Mouse (Mus musculus) T-cell, adult 2 months (primary cell): ENCODE results near the gene Ptprq.

ENCODE experiments used
- DNase-seq: peaks from one replicate; pipeline ENCODE4 v3.0.0; 2022; ENCODE audit warnings: low spot score

Gene Ptprq

DNA sequence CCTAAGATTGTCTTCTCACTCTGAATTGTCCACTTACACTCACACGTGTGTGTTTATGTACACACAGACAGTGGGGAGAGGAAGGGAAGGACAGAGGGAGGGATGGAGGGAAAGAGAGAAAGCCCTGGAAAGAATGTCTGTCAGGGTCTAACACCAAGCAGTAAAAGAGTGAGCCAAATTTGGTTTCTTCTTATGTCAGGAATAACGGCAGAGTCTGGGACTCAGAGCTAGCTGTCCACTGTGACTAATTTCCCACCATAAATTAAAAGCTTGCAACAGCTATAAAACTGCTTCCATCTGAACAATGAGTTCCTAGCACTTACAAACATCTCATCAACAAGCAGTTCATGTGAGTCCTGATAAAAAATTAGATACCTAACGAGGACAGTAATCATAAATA lies 91.7 kb downstream of the Ptprq start:
- no peak for DNase-seq

DNA sequence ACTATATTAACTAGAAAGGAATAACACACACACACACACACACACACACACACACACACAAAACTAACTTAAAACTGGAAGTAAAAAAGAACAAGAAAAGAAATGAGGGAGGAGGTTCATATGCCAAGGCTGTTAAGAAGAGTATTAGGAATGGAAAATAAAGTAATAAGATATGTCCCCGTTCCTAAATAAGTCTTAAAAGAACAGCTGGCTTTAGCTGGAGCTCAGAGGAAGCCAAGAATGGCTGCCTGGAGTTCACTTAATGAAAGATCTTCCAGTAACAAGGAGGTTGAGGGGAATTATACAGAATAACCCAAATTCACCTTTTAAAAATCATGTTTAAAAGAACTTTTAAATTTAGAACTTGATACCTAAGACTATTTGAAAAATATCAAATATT lies 93.2 kb downstream of the Ptprq start:
- DNase-seq = no peak

DNA sequence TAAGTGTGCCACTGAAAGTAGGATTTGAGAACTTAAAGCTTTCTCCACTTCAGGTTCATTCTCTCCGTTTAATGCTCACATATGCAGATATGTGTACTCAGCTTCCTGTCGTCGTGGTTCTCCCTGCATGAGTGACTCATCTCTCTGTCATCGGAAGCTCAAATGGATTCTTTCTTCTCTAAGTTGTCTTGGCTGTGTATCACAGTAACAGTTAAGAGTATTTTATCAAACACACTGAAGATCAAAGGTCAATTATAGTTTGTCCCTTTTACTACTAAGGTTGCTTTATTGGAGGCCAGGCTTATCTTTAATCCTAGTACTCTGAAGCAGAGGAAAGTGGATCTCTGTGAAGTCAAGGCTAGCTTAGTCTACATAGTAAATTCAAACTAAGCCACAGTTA lies 95.6 kb downstream of the Ptprq start:
- DNase-seq = no peak

DNA sequence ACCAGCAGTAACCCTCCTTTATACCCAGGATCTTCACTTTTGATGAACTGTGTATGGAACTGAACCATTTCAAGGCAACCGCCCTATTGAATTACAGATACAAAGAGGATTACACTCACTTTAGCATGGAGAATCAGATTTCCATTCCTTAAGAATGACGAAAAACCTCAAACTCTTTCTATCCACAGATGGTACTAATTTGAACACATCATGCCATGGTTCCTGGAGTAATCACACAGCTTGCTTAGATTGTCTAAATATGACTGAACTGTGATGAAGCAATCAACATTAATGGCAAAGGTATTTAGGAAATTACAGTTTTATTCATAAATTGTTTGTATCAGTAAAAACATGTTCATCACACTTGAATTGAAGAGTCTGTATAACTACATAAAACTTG lies 104.4 kb downstream of the Ptprq start:
- DNase-seq = no peak

DNA sequence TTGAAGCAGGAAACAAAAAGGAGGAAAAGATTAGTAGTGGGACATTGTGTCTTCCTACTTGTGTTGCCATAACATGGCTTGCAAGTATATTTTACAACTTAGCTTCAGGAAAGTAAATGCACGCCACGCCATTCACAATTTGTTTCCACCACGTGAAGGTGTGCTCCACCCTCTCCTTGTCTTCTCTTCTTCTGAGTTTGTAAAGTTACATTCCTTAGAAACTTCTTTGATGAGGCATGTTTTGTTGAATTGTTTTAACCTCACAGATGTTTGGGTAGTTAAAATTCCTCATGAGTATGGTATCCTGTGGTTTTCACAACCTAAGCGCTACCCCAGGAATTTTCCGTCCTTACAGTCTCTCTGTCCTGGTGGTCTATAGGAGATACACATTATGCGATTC lies 118.5 kb downstream of the Ptprq start:
- no peak for DNase-seq

DNA sequence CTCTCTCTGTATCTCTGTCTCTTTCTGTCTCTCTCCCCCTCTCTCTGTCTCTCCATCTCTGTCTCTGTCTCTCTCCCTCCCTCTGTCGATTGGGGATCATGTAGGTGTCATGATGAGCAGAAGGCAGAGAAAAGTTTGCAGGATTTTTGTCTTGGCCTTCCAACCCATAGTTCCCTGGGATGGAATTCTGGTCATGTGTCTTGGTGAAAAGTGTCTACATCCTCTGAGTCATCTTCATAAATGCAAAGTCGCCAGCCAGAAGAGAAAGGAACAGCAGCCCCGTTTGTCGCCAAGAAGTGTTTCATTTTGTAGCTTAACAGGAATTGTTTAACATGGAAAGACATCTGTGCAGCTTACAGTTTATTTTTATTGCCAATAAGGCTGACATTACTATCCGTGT lies 136.5 kb downstream of the Ptprq start:
- DNase-seq = no peak

DNA sequence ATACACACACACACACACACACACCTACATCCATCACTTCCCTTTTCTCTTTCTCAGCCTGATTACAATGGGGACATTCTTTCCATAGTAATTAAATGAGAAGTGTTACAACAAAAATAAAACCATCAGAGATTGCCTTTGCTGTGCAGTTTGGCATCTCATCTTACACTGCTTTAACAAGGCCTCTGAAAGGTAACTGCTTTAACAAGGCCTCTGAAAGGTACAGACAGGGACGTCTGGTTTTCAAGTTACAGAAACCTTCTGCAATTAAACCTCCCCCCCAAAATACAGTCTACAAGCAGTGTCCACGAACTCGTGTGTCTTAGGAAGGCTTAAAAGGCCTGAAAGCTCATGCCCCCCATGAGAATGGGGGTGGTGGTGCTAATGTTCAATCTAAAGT lies 150.8 kb downstream of the Ptprq start:
- DNase-seq = no peak

DNA sequence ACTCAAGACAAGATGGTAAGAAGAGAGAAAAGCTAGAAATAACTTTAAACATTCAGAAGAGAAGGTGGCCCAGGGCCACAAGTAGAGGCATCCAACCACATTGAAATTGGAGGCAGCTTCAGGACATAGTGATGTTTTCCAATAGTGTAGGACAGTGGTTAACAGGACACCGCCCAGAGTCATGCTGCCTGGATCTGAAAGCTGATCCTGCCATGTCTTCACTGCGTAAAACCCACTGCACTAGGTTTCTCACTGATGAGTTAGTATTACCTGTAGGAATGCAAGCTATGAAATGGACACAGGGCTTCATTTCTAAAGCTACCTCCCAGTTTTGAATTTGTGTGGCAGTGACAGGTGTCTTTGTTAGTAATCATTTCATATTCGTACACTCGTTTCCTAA lies 151.6 kb downstream of the Ptprq start:
- no peak for DNase-seq

DNA sequence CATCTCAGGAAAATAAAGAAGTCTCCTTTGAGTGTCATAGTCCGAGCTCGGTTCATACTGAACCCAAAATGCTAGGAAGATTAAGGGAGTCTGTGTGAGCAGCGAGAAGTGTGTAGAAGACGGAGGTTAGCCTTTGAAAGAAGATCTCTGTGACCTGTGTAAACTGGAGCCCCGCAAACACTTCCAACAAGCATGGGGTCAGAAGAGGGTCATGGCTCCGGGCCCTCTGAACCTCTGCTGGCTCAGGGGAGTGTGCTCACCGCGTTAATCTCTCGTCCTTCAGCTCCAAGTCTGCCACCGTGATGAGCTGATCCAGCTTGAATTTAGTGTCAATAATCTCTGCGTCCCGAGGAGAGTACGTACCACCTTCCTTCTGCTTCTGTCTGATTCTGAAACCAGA lies 157.0 kb downstream of the Ptprq start:
- DNase-seq = no peak

DNA sequence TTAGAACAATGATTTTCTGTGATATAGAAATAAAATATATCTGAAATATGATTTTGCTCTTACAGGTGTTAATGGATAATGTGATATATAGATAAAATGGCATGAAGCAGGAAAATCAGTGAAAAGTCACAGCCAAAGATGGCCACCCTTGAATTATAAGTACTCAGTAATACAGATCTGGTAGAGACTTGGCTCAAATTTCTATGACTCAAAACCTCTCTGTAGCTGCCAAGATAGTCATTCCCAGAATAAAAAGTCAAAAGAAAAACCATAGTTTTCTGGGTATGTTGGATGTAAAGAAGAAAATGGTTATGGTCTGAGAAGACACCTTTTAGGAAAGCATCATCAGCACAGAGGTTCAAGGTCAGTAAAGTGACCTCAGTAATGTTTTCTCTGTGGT lies 159.0 kb downstream of the Ptprq start:
- no peak for DNase-seq

DNA sequence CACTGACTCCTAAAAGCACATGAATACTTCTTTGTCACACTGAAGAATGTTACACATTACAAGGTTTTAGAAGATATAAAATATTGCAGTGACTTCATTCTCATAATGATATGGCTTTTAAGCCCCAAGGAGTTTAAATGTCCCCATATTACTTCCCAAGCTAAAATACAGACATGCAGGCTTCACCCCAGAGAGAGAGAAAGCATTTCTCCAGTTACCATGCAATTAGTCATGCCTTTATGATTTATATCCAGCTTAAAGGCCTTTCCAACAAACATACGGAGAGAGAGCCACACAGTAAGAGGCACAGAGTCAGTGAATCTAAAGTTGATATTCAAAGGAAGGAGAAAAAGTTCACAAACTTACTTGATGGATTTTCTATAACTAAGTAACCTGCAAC lies 176.8 kb downstream of the Ptprq start:
- DNase-seq = no peak

DNA sequence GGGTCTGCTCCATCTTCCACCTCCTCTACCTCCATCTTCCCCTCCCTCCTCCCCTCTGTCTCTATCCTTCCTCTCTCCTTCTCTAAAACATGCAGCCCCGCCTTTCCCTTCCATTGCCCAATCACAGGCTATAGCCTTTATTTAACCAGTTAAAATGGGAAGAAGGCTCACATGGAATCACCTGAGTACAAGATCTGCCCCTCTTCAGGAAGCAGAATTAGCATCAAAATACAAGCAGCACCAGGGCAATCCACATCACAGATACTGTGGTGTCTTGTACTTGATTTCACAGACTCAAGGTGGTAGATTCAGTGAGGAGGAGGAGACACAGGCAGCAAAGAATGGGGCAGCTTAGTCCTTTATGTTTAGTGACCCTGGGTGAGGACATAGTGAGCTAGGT lies 191.1 kb downstream of the Ptprq start:
- DNase-seq = no peak

DNA sequence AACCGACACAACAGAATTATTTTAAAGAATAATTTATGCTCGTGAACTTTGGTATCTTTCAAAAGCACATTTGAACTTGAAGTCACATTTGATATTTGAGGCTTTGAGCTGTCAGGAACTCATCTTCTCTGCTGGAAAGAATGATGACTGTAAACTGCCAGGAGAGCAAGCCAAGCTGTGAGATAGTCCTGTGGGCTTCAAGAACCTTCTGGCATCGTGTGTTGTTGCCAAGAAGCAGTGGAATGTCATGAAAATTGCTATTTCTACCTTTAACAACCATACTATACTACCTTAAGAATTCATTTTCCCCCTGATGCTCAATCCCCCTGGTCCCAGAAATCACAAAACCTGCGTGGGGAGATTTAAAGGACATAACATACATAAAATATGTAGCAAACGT lies 200.6 kb downstream of the Ptprq start:
- no peak for DNase-seq

DNA sequence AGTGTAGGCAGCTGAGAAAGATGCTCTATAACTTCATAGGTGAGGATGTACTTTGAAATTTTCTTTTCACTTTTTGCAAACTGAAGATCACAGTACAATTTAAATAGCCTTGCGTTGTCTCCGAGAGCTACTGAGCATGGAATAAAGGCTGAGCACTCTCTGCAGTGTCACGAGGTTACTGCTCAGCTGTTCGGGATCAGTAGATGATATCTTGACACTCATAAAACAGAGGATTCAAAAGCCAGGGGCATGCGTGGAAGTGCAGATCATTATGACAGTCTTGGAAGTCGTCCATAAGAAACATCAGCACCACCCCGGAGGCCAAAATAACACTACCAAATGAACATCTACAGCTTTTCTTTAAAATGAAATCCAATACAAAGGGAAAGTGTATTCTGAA lies 203.2 kb downstream of the Ptprq start:
- DNase-seq = no peak

DNA sequence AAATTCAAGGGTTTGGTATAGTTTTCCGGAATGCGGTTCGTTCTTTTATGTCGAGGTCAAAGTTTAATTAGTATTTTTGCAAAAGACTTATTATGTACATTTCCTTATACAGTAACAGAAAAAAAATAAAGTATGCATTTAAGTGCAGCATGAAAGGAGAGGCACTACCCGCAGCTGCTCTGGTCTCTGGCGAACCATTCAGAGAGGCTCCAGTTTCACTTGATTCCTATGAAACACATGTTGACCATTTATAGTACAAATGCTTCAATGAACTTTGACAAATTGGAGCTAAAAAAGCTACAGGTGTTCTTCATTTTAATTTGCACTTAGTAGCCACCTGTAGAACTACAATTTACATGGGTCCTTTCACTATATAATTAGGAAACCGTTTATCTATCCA lies 205.1 kb downstream of the Ptprq start:
- no peak for DNase-seq

DNA sequence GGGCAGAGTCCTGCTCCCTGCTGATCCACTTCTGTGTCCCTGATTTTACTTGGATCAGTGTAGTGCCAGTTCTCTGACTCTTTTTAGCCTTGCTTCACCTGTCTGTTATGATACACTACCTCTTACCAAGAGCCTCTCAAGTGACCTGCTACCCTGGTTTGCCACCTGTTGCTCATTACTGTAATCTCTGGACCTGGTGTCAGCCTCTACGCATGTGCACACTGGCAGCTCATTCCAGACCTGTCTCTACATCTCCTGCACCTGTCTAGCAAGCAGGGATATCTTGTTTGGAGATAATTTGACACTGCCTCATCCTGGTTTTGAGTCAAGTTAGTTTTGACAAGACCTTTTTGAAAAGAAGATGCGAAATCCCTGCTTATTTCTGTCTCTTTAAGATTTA lies 213.5 kb downstream of the Ptprq start:
- no peak for DNase-seq

DNA sequence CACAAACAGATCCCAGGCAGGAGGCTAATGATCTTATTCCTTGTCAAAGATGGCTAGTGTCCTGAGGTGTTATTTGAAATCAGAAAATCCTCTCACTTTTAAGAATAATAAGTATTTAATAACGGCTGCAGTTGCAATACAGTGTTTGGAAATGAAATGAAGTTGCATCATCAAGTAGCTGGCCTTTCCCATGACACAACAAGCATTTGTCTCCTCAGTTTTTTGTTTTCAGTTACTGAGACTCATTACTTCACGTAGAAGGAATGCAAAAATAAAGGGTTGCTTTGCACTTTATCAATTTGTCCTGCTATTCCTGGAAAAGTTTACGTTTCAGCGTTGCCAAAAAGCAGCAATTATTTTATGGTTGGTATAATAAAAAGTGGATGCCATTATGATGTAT lies 216.4 kb downstream of the Ptprq start:
- no peak for DNase-seq

DNA sequence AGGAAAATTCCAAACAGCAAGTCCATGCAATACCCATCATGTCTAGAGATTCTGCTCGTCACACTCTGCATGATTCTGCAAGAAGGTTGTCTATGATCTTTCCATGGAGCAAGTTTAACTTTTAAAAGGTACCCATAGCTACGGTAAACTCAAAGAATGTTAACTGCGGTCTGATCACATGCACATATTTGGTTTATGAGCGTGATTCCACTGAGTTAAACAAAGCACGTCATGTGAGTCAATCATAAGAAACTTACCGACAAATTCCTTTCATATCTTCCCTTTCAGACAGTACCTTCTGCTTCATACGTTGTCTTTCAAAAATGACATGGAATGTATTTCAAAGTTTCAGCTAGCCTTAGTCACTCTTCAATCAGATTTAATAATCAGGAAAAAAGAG lies 217.7 kb downstream of the Ptprq start:
- DNase-seq = no peak

DNA sequence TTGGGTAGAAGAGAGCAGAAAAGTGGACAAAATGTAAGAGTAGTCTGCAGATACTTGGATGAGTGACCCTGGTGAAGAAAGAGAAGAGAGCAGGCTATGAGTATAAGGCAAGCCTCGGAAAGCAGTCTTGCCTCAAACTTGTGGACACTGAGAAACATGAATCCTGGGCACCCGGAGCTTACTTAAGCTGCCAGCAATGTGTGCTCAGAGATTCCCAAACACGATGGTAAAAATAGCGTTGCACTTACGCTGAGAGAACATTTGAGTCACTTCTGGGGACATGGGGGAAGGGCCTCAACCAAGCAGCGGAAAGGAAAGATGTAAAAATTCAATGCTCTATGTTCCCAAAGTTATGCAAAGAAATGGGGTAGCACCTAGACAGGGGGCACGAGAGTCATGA lies 220.2 kb downstream of the Ptprq start:
- no peak for DNase-seq

DNA sequence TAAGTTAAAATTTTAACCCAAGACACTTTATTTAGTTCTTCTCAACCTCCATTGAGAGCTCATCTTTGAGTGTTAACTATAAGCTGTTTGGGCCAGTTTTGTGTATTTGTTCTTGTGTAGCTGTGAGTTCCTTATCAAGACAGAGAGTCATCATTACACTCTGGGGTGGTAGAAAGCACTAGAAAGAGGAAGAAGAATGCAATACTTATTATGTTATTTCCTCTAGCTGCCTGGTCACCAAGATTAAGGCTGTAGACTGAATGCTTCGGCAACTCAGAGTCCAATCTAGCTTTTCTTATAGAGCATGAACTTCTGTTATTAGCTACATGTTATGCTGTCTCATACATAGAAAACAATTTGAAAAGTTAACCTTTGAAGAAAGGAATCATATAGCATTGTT lies 223.4 kb downstream of the Ptprq start:
- DNase-seq = no peak

DNA sequence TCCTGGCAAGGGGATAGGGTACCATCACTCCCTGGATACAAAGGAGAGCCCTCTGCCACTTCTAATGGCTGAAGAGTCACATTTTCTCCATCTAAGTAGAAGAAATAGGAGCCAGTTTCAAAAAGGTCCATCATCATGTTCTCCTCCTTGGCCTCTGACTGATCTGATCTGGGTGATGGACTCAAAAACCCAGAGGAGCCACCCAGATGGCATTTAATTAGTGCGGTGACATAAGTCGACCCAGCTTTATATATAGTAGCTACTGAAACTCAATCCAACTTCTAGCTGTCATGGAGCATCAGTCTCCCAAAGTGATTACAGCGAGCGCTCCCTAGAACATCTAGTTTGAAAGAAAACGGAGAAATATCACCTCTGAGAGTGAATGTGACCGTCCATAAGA lies 225.3 kb downstream of the Ptprq start, which contains the start of gene Myf6:
Gene Myf6 (minus strand): TSS at position 170 of the 400 bp plus-strand sequence.
- no peak for DNase-seq

DNA sequence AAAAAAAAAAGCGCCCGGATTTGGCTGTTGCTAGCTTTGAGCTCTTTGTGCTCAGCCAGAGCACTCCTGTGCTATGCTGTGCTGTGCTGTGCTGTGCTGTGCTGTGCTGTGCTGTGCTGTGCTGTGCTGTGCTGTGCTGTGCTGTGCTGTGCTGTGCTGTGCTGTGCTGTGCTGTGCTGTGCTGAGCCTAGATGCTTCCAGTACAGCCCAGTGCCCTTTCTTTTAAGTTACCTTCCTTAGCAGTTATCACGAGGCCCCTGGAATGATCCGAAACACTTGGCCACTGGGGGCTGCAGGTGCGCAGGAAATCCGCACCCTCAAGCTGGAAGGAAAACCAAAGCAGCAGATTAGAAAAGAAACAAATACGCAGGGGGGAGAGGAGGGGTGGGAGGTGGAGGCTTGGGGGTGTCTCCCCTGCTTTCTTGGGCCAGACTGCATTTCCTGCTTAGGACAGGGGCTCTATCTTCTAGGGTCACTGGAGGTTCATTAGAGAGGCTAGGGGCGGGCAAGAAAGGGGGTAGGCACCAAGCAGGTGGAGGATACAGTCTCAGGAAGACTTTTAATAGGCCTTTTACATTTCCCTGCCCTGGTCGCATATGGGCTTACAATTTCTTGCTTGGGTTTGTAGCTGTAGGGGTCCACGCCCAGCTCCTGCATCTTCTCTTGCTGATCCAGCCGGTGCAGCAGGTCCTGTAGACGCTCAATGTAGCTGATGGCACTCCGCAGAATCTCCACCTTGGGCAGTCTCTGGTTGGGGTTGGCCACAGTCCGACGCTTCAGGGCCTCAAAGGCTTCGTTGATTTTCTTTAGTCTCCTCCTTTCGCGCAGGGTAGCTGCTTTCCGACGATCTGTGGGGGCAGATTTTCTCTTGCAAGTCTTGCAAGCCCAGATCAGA lies 226.0 kb downstream of the Ptprq start:
- DNase-seq = no peak

DNA sequence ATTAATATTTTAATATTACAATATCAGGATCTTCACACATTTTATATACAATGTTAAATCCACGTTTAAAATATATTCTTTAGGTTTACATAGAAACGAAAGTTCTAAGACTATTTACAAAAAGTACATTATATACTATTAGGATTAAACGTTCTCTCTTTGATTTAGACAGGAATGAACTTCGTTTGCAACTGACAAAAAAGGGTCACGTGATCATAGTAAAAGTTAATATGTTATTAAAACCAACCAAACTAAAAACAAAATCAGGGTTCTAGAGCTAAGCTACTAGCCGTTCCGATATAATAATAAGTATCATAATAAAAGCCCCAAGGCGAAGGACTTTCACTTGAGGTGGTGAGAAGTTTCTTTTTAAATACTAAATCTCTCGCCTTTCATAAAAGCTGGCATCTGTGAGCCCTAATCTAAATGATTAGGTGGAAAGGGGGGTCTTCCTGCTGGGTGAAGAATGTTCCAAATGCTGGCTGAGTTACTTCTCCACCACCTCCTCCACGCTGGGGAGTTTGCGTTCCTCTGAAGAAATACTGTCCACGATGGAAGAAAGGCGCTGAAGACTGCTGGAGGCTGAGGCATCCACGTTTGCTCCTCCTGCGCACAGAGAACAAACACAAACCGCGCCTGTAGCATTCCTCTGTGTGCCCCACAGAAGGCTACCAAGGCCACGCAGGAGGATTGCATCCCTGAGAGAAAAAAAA lies 226.8 kb downstream of the Ptprq start:
- no peak for DNase-seq
